Mouse (Mus musculus): ENCODE data around the gene Brf1.

DNA sequence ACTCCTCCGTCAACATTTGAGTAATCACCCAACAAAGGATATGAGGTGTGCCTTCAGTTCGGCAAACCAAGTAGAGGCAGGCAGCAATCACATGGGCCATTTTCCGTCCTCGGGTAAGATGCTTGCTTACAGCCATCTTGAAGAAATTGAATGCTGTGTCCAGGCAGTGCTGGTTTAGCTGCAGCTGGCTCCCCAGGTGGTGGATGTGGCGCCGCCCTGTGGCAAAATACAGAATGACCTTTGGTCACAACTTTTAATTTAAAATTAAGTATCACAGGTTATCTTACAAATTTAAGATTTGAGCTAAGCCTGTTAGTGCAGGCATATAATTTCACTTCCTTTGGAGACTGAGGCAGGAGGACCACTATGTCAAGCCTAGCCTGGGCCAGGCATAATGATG, 12.6 kb downstream of the Brf1 start:
- peak; percentile 40; the same call in 1 of the 2 replicates for TF ChIP-seq CTCF (IDR thresholded peaks at IDR 0.05; ENCODE audit: control insufficient read depth, insufficient read depth, insufficient replicate concordance, low read depth, low read length)
- TF ChIP-seq POLR2A (IDR thresholded peaks at IDR 0.05; ENCODE audit: control insufficient read depth, low read depth, low read length), result no peak
